Mouse (Mus musculus) liver, postnatal 0 days (tissue): Measurements from ENCODE around the gene Zfp108.

Experiments
- CTCF ChIP-seq: sonication (generic); IDR thresholded peaks from 2 replicates; pipeline ENCODE4 v1.5.1; 2016; ENCODE audit warnings: antibody characterized with exemption, low read depth
- EP300 ChIP-seq: IDR thresholded peaks from 2 replicates; pipeline ENCODE4 v1.6.1; 2016; ENCODE audit warnings: antibody characterized with exemption, low read depth, mild to moderate bottlenecking

DNA sequence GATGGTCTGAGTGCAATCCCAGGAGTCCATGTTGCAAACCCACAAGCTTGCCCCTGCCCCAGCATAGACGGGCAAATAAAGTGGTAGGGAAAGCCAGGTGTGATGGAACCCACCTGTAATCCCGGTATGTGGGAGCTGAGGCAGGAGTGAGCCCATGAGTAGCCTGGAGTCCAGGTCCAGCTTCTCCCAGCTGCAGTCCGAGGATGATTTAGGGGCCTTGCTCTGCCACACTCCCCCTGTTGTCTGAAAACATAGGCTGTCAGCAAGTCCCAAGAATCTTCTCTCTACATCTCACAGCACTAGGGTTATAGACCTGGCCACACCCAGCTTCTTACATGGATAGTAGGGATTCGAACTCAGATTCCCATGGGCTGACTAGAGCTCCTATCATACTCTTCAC lies 32.3 kb downstream of the Zfp108 start:
- TF ChIP-seq EP300, result no peak
- TF ChIP-seq CTCF, result no peak
